Comparison of ENCODE assay signal across 19 mouse cellular contexts in genomic region chr3:144579796-144580195, GRCm38 (mm10). TPM values are rescaled to one million over a fixed set of nuclear protein-coding genes. Genes with fewer than 3 reads are reported as not detected.
DNase-seq lines count a peak whose midpoint lies in the region; ATAC-seq and TF ChIP-seq lines count a peak whose summit lies in the region.
"Had no signal": no experiment of that assay in that cellular context is flagged by ENCODE, and none has a peak within 500 bp of the region (broad histone marks: within the 10 kb centered on the region; RNA-seq: fewer than 3 reads in every experiment).

No protein-coding gene starts in this region.

- H3K9me3 ChIP-seq in embryonic facial prominence, embryonic 12.5 days = no peaks in the 10 kb centered on the region
- H3K9me3 ChIP-seq in embryonic facial prominence, embryonic 10.5 days = no peaks in the 10 kb centered on the region
- no peaks in the 10 kb centered on the region for H3K9me3 ChIP-seq in heart, embryonic 15.5 days (replicated peaks)
- no peaks in the 10 kb centered on the region for H3K9me3 ChIP-seq in lung, embryonic 16.5 days (ENCODE audit: control insufficient read depth, low read length)
- H3K9me3 ChIP-seq: embryonic facial prominence, embryonic 13.5 days; hindbrain, embryonic 10.5 days; limb, embryonic 10.5 days; midbrain, embryonic 15.5 days had no signal

- ATAC-seq in embryonic facial prominence, embryonic 12.5 days (ENCODE audit: insufficient number of reproducible peaks, insufficient read depth, low FRiP score, low TSS enrichment) = 0 out of 2 replicates have a peak, but pooled peaks have one; percentile 28
- no peak for ATAC-seq in heart, embryonic 15.5 days (replicated peaks; ENCODE audit: insufficient number of reproducible peaks, insufficient read depth, low FRiP score, low read depth)
- no peak for ATAC-seq in lung, embryonic 16.5 days (ENCODE audit: low read depth)
- ATAC-seq: forebrain, postnatal 0 days; midbrain, embryonic 15.5 days had no signal

- no peak overlapping the region for H3K4me3 ChIP-seq in embryonic facial prominence, embryonic 12.5 days
- H3K4me3 ChIP-seq in embryonic facial prominence, embryonic 10.5 days = no peak overlapping the region
- no peak overlapping the region for H3K4me3 ChIP-seq in heart, embryonic 15.5 days
- H3K4me3 ChIP-seq in lung, embryonic 16.5 days (ENCODE audit: low read length) = no peak overlapping the region
- no peak overlapping the region for H3K4me3 ChIP-seq in thymus, adult 2 months (ENCODE audit: control insufficient read depth, insufficient read depth, low read length)
- H3K4me3 ChIP-seq: embryonic facial prominence, embryonic 13.5 days; hindbrain, embryonic 10.5 days; limb, embryonic 10.5 days; midbrain, embryonic 15.5 days; myocyte had no signal

- no peak overlapping the region for H3K27ac ChIP-seq in embryonic facial prominence, embryonic 12.5 days
- no peak overlapping the region for H3K27ac ChIP-seq in embryonic facial prominence, embryonic 10.5 days (replicated peaks)
- H3K27ac ChIP-seq in heart, embryonic 15.5 days = peak overlapping the region; percentile 25; the same call in 1 of the 2 replicates
- no peak overlapping the region for H3K27ac ChIP-seq in lung, embryonic 16.5 days (ENCODE audit: low read length)
- no peak overlapping the region for H3K27ac ChIP-seq in thymus, adult 2 months (ENCODE audit: control insufficient read depth, insufficient read depth, low read length)
- H3K27ac ChIP-seq: embryonic facial prominence, embryonic 13.5 days; hindbrain, embryonic 10.5 days; limb, embryonic 10.5 days; midbrain, embryonic 15.5 days had no signal

- no peak overlapping the region for H3K9ac ChIP-seq in embryonic facial prominence, embryonic 12.5 days
- no peak overlapping the region for H3K9ac ChIP-seq in heart, embryonic 15.5 days
- H3K9ac ChIP-seq in lung, embryonic 16.5 days (ENCODE audit: low read length) = 0 out of 2 replicates have a peak overlapping the region, but pooled peaks have one; percentile 9
- H3K9ac ChIP-seq: embryonic facial prominence, embryonic 13.5 days; forebrain, postnatal 0 days; lung, embryonic 14.5 days; midbrain, embryonic 15.5 days had no signal

- TF ChIP-seq POLR2A in thymus, adult 2 months (IDR thresholded peaks at IDR 0.05; ENCODE audit: control insufficient read depth, extremely low read depth, insufficient read depth, low read length, poor library complexity) = no peak

- WGBS in embryonic facial prominence, embryonic 12.5 days = 90% methylated on average over 5 of the region's 5 CpGs
- 93% methylated on average over 5 of the region's 5 CpGs for whole genome bisulfite sequencing in embryonic facial prominence, embryonic 10.5 days
- 47% methylated on average over 5 of the region's 5 CpGs for WGBS in heart, embryonic 15.5 days
- 72% methylated on average over 5 of the region's 5 CpGs for WGBS in lung, embryonic 16.5 days
- WGBS in thymus, adult 2 months = 95% methylated on average over 5 of the region's 5 CpGs

- peaks cover 41% of the 10 kb centered on the region for H3K36me3 ChIP-seq in embryonic facial prominence, embryonic 12.5 days
- peaks cover 84% of the 10 kb centered on the region for H3K36me3 ChIP-seq in embryonic facial prominence, embryonic 10.5 days (replicated peaks)
- H3K36me3 ChIP-seq in heart, embryonic 15.5 days = peaks cover 13% of the 10 kb centered on the region; the same call in 1 of the 2 replicates
- H3K36me3 ChIP-seq in lung, embryonic 16.5 days (ENCODE audit: control insufficient read depth, insufficient read depth, low read length) = peaks cover 13% of the 10 kb centered on the region
- peaks cover 27% of the 10 kb centered on the region for H3K36me3 ChIP-seq in thymus, adult 2 months (ENCODE audit: control insufficient read depth, insufficient read depth, low read length)
- H3K36me3 ChIP-seq: midbrain, embryonic 15.5 days had no signal

- H3K4me1 ChIP-seq in embryonic facial prominence, embryonic 12.5 days = no peaks in the 10 kb centered on the region; the same call in 1 of the 2 replicates
- H3K4me1 ChIP-seq in embryonic facial prominence, embryonic 10.5 days = 0 out of 2 replicates have a peak, but pooled peaks cover 4% of the 10 kb centered on the region
- H3K4me1 ChIP-seq in heart, embryonic 15.5 days (replicated peaks) = peaks cover 37% of the 10 kb centered on the region
- peaks cover 27% of the 10 kb centered on the region for H3K4me1 ChIP-seq in lung, embryonic 16.5 days (replicated peaks; ENCODE audit: control insufficient read depth, insufficient read depth, low read length)
- peaks cover 2% of the 10 kb centered on the region; the same call in 1 of the 2 replicates for H3K4me1 ChIP-seq in thymus, adult 2 months (replicated peaks; ENCODE audit: control insufficient read depth, insufficient read depth, low read length)
- H3K4me1 ChIP-seq: hindbrain, embryonic 10.5 days; limb, embryonic 10.5 days; midbrain, embryonic 15.5 days had no signal

- no peak overlapping the region for H3K4me2 ChIP-seq in embryonic facial prominence, embryonic 12.5 days (replicated peaks)
- H3K4me2 ChIP-seq in heart, embryonic 15.5 days = no peak overlapping the region
- H3K4me2 ChIP-seq in lung, embryonic 16.5 days (ENCODE audit: low read depth, low read length) = no peak overlapping the region
- H3K4me2 ChIP-seq: embryonic facial prominence, embryonic 13.5 days; lung, embryonic 14.5 days; midbrain, embryonic 15.5 days had no signal

- no peaks in the 10 kb centered on the region for H3K27me3 ChIP-seq in embryonic facial prominence, embryonic 12.5 days
- no peaks in the 10 kb centered on the region for H3K27me3 ChIP-seq in embryonic facial prominence, embryonic 10.5 days (replicated peaks; ENCODE audit: low read depth, poor library complexity, severe bottlenecking)
- H3K27me3 ChIP-seq in heart, embryonic 15.5 days = no peaks in the 10 kb centered on the region
- no peaks in the 10 kb centered on the region for H3K27me3 ChIP-seq in lung, embryonic 16.5 days (ENCODE audit: control insufficient read depth, insufficient read depth, low read depth, low read length)
- no peaks in the 10 kb centered on the region for H3K27me3 ChIP-seq in thymus, adult 2 months (ENCODE audit: control insufficient read depth, insufficient read depth, low read length)
- H3K27me3 ChIP-seq: embryonic facial prominence, embryonic 13.5 days; midbrain, embryonic 15.5 days had no signal

- no peak for TF ChIP-seq CTCF in thymus, adult 2 months (IDR thresholded peaks at IDR 0.05; ENCODE audit: borderline replicate concordance, control insufficient read depth, extremely low read depth, insufficient read depth, low read length, poor library complexity)

- DNase-seq in embryonic facial prominence, embryonic 10.5 days (ENCODE audit: low spot score) = no peak
- DNase-seq in heart, postnatal 25 days (ENCODE audit: low spot score) = no peak
- no peak for DNase-seq in lung, postnatal 4 days
- DNase-seq in skeletal muscle tissue, adult 2 months (ENCODE audit: low read depth, low spot score) = peak; percentile 51
- no peak for DNase-seq in thymus, adult 2 months
- DNase-seq: adrenal gland, postnatal 10 days; cerebellum, adult 9-10 months; forebrain, postnatal 0 days; kidney, postnatal 25 days; lung, embryonic 14.5 days; thymus, postnatal 36 days had no signal

- intact Hi-C loops in heart, postnatal 25 days (cut with DNase I) = no loop called here

RNA-seq across cellular contexts. Expression of gene Selenof, which starts 9.7 kb away (rescaled TPM):
- 508 and 511 TPM in 2 replicates for polyA plus RNA-seq in embryonic facial prominence, embryonic 12.5 days (2016; fragmentation: Nextera tagmentation; extraction: Ambion mirVana)
- polyA plus RNA-seq in embryonic facial prominence, embryonic 10.5 days (2016; fragmentation: Nextera tagmentation; extraction: Ambion mirVana) = 452 and 456 TPM in 2 replicates
- 415 and 448 TPM in 2 replicates for polyA plus RNA-seq in heart, embryonic 15.5 days (2015; fragmentation: Nextera tagmentation; extraction: Ambion mirVana)
- 100 to 1,000 TPM; 141 to 147 TPM for total RNA-seq in heart, postnatal 25 days (2021)
- polyA plus RNA-seq in lung, embryonic 16.5 days (2015; fragmentation: Nextera tagmentation; extraction: Ambion mirVana) = 756 and 782 TPM in 2 replicates
- 113 and 129 TPM in 2 replicates for polyA plus RNA-seq in thymus, adult 2 months (2012; rRNA removed)

RNA-seq across cellular contexts. Expression of gene Hs2st1, which starts 9.8 kb away (rescaled TPM):
- 25.2 and 27.0 TPM in 2 replicates for polyA plus RNA-seq in embryonic facial prominence, embryonic 12.5 days (2016; fragmentation: Nextera tagmentation; extraction: Ambion mirVana)
- polyA plus RNA-seq in embryonic facial prominence, embryonic 10.5 days (2016; fragmentation: Nextera tagmentation; extraction: Ambion mirVana) = 11.7 and 12.7 TPM in 2 replicates
- polyA plus RNA-seq in heart, embryonic 15.5 days (2015; fragmentation: Nextera tagmentation; extraction: Ambion mirVana) = 6.1 and 6.9 TPM in 2 replicates
- total RNA-seq in heart, postnatal 25 days (2021) = 10 to 100 TPM in 1 of 2 experiments, 1 to 10 TPM in 1; 9.8 to 10.3 TPM
- polyA plus RNA-seq in lung, embryonic 16.5 days (2015; fragmentation: Nextera tagmentation; extraction: Ambion mirVana) = 10.9 and 14.5 TPM in 2 replicates
- 7.8 and 8.2 TPM in 2 replicates for polyA plus RNA-seq in thymus, adult 2 months (2012; rRNA removed)
